Mouse (Mus musculus) midbrain, embryonic 14.5 days (tissue): ENCODE measurements around the gene Gm40193. TPM values are rescaled to one million over a fixed set of nuclear protein-coding genes. Genes with fewer than 3 reads are reported as not detected.

Source experiments
- ATAC-seq: fragments of 200-750 bp; cut with Nextera tagmentation; 2 replicates; pipeline ENCODE4 v1.8.0; 2017; ENCODE audit warnings: moderate number of reproducible peaks, moderate library complexity; ENCODE audit not compliant: low FRiP score, low TSS enrichment
- DNase-seq: peaks from one replicate; pipeline ENCODE4 v3.0.0-alpha.2; 2015
- H3K27ac ChIP-seq: fragments of 300-500 bp; sonication (generic); replicated peaks from 2 replicates; pipeline ENCODE4 v1.5.1; 2014; ENCODE audit warnings: mild to moderate bottlenecking, low read depth, low read length, moderate library complexity
- H3K27me3 ChIP-seq: fragments of 300-500 bp; sonication (generic); 2 replicates; pipeline ENCODE4 v1.6.1; 2014; ENCODE audit warnings: low read length, control low read depth, mixed read lengths; ENCODE audit not compliant: control insufficient read depth, insufficient read depth
- H3K36me3 ChIP-seq: fragments of 300-500 bp; sonication (generic); 2 replicates; pipeline ENCODE4 v1.6.1; 2014; ENCODE audit warnings: low read length, control low read depth; ENCODE audit not compliant: control insufficient read depth, insufficient read depth
- H3K4me1 ChIP-seq: fragments of 300-500 bp; sonication (generic); 2 replicates; pipeline ENCODE4 v1.6.1; 2014; ENCODE audit warnings: mild to moderate bottlenecking, antibody characterized with exemption, low read length, control low read depth; ENCODE audit not compliant: control insufficient read depth, insufficient read depth
- H3K4me2 ChIP-seq: fragments of 300-500 bp; sonication (generic); 2 replicates; pipeline ENCODE4 v1.6.1; 2014; ENCODE audit warnings: mild to moderate bottlenecking, low read length, moderate library complexity
- H3K4me3 ChIP-seq: fragments of 300-500 bp; sonication (generic); replicated peaks from 2 replicates; pipeline ENCODE4 v1.5.1; 2014; ENCODE audit warnings: low read depth, low read length
- H3K9ac ChIP-seq: fragments of 300-500 bp; sonication (generic); replicated peaks from 2 replicates; pipeline ENCODE4 v1.6.1; 2014; ENCODE audit warnings: mild to moderate bottlenecking, low read length, moderate library complexity
- H3K9me3 ChIP-seq: fragments of 300-500 bp; sonication (generic); 2 replicates; pipeline ENCODE4 v1.6.1; 2016; ENCODE audit warnings: low read length, control low read depth, mixed read lengths; ENCODE audit not compliant: control insufficient read depth
- WGBS: fragments of 180-500 bp; shearing (Covaris S2); extraction: QIAGEN DNeasy Blood & Tissue Kit; methylation state at CpG from one replicate; pipeline ENCODE4 v1.1.7; 2014; 5-methylcytosine and 5-hydroxymethylcytosine counted together
- polyA plus RNA-seq: library from polyadenylated mRNA; unstranded; fragments of >200 nt; fragmentation: Nextera tagmentation; extraction: Ambion mirVana; gene quantifications from 2 replicates; pipeline ENCODE4 v1.2.1, GENCODE M21; 2014

Gene Gm40193
- polyA plus RNA-seq = not detected in 2 replicates

GRCm38 (mm10) chr11:70532839-70533238 is at the start of gene Gm40193:
TSS of gene Gm40193 (minus strand) at chr11:70532939.
- ATAC-seq = no peak
- H3K4me1 ChIP-seq = no peaks in the 10 kb centered on the region
- no peak within 1 kb of the TSS for H3K9ac ChIP-seq
- H3K9me3 ChIP-seq = no peaks in the 10 kb centered on the region
- H3K27me3 ChIP-seq = no peaks in the 10 kb centered on the region
- no peak within 1 kb of the TSS for H3K4me3 ChIP-seq
- no peak within 1 kb of the TSS for H3K27ac ChIP-seq
- peaks cover 13% of the 10 kb centered on the region for H3K36me3 ChIP-seq
- 80% methylated on average over 6 of the region's 6 CpGs for WGBS
- no peak for DNase-seq
- H3K4me2 ChIP-seq = no peak within 1 kb of the TSS

GRCm38 (mm10) chr11:70582196-70582595 is 49.5 kb upstream of the Gm40193 start:
- H3K4me2 ChIP-seq = no peak overlapping the region
- no peaks in the 10 kb centered on the region for H3K27me3 ChIP-seq
- no peaks in the 10 kb centered on the region for H3K36me3 ChIP-seq
- no peak overlapping the region for H3K27ac ChIP-seq
- no peak overlapping the region for H3K4me3 ChIP-seq
- no peak for ATAC-seq
- WGBS = 78% methylated on average over 3 of the region's 3 CpGs
- H3K9me3 ChIP-seq = no peaks in the 10 kb centered on the region
- DNase-seq = no peak
- H3K4me1 ChIP-seq = peaks cover 12% of the 10 kb centered on the region; the same call in 1 of the 2 replicates
- H3K9ac ChIP-seq = no peak overlapping the region

GRCm38 (mm10) chr11:70580921-70581320 is 48.2 kb upstream of the Gm40193 start:
- DNase-seq (no peak), ATAC-seq (no peak)
- Histone ChIP-seq H3K9me3 (no peaks in the 10 kb centered on the region), H3K4me2 (no peak overlapping the region), H3K4me3 (no peak overlapping the region), H3K27ac (no peak overlapping the region), H3K9ac (no peak overlapping the region), H3K36me3 (no peaks in the 10 kb centered on the region), H3K4me1 (peaks cover 10% of the 10 kb centered on the region; the same call in 1 of the 2 replicates), H3K27me3 (no peaks in the 10 kb centered on the region)
- 85% methylated on average over 3 of the region's 3 CpGs for WGBS

- Histone ChIP-seq H3K4me3 (no peak overlapping the region), H3K9me3 (no peaks in the 10 kb centered on the region), H3K4me2 (no peak overlapping the region), H3K27me3 (no peaks in the 10 kb centered on the region), H3K36me3 (no peaks in the 10 kb centered on the region), H3K27ac (no peak overlapping the region), H3K4me1 (peaks cover 4% of the 10 kb centered on the region; the same call in 1 of the 2 replicates), H3K9ac (peak overlapping the region; percentile 12; the same call in 1 of the 2 replicates)
- ATAC-seq (no peak), DNase-seq (no peak)
- WGBS = 69% methylated on average over 5 of the region's 5 CpGs
Observed at GRCm38 (mm10) chr11:70580358-70580720, 47.6 kb upstream of the Gm40193 start.

GRCm38 (mm10) chr11:70579710-70580357 is 47.1 kb upstream of the Gm40193 start:
- Histone ChIP-seq H3K9me3 (no peaks in the 10 kb centered on the region), H3K4me1 (no peaks in the 10 kb centered on the region), H3K27ac (no peak overlapping the region), H3K9ac (peak overlapping the region; percentile 12; the same call in 1 of the 2 replicates), H3K36me3 (no peaks in the 10 kb centered on the region), H3K4me2 (no peak overlapping the region), H3K4me3 (no peak overlapping the region), H3K27me3 (no peaks in the 10 kb centered on the region)
- no peak for ATAC-seq
- 85% methylated on average over 9 of the region's 9 CpGs for WGBS
- no peak for DNase-seq

GRCm38 (mm10) chr11:70578962-70579361 is 46.2 kb upstream of the Gm40193 start:
- no peak overlapping the region for H3K27ac ChIP-seq
- no peaks in the 10 kb centered on the region for H3K9me3 ChIP-seq
- H3K4me1 ChIP-seq = no peaks in the 10 kb centered on the region
- H3K4me3 ChIP-seq = no peak overlapping the region
- no peak overlapping the region for H3K4me2 ChIP-seq
- WGBS = 91% methylated on average over 6 of the region's 6 CpGs
- no peaks in the 10 kb centered on the region for H3K27me3 ChIP-seq
- H3K36me3 ChIP-seq = no peaks in the 10 kb centered on the region
- no peak overlapping the region for H3K9ac ChIP-seq
- no peak for DNase-seq
- ATAC-seq = no peak

- H3K9ac ChIP-seq = no peak overlapping the region
- no peaks in the 10 kb centered on the region for H3K36me3 ChIP-seq
- H3K4me3 ChIP-seq = no peak overlapping the region
- no peaks in the 10 kb centered on the region for H3K9me3 ChIP-seq
- no peak for ATAC-seq
- H3K27ac ChIP-seq = no peak overlapping the region
- no peak overlapping the region for H3K4me2 ChIP-seq
- DNase-seq = no peak
- H3K27me3 ChIP-seq = no peaks in the 10 kb centered on the region
- no peaks in the 10 kb centered on the region for H3K4me1 ChIP-seq
- 88% methylated on average over 3 of the region's 3 CpGs for WGBS
Observed at GRCm38 (mm10) chr11:70577201-70577600, 44.5 kb upstream of the Gm40193 start.

- DNase-seq (no peak), ATAC-seq (no peak)
- H3K4me3 ChIP-seq = no peak overlapping the region
- H3K9me3 ChIP-seq = no peaks in the 10 kb centered on the region
- no peak overlapping the region for H3K9ac ChIP-seq
- no peak overlapping the region for H3K4me2 ChIP-seq
- H3K4me1 ChIP-seq = no peaks in the 10 kb centered on the region
- WGBS = 64% methylated on average over 6 of the region's 6 CpGs
- no peaks in the 10 kb centered on the region for H3K27me3 ChIP-seq
- H3K27ac ChIP-seq = no peak overlapping the region
- no peaks in the 10 kb centered on the region for H3K36me3 ChIP-seq
Observed at GRCm38 (mm10) chr11:70573872-70574271, 41.1 kb upstream of the Gm40193 start.

- no peaks in the 10 kb centered on the region for H3K36me3 ChIP-seq
- no peaks in the 10 kb centered on the region for H3K4me1 ChIP-seq
- no peaks in the 10 kb centered on the region for H3K9me3 ChIP-seq
- H3K9ac ChIP-seq = no peak overlapping the region
- DNase-seq (no peak), ATAC-seq (no peak)
- no peak overlapping the region for H3K27ac ChIP-seq
- H3K4me3 ChIP-seq = no peak overlapping the region
- 49% methylated on average over 5 of the region's 5 CpGs for WGBS
- H3K27me3 ChIP-seq = no peaks in the 10 kb centered on the region
- H3K4me2 ChIP-seq = no peak overlapping the region
Observed at GRCm38 (mm10) chr11:70572348-70572902, 39.7 kb upstream of the Gm40193 start.
